Mouse (Mus musculus) inflammation-experienced regulatory T-cells, adult 6 months (primary cell): ENCODE measurements around the gene Cyp2c66. TPM values are rescaled to one million over a fixed set of nuclear protein-coding genes. Genes with fewer than 3 reads are reported as not detected.
"Not testable (repeated sequence)": the region's sequence is repeated elsewhere in the genome, so short reads cannot be mapped to it uniquely, and the experiment has no call there.

Experiments used
- ATAC-seq: one replicate; pipeline ENCODE4 v1.8.0; 2017
- polyA plus RNA-seq, 3 experiments: library from polyadenylated mRNA; unstranded; fragments of 100-300 nt; shearing (Covaris generic); gene quantifications; one replicate each; pipeline ENCODE4 v1.2.1; 2017

The Cyp2c66 gene
- not detected for polyA plus RNA-seq

DNA sequence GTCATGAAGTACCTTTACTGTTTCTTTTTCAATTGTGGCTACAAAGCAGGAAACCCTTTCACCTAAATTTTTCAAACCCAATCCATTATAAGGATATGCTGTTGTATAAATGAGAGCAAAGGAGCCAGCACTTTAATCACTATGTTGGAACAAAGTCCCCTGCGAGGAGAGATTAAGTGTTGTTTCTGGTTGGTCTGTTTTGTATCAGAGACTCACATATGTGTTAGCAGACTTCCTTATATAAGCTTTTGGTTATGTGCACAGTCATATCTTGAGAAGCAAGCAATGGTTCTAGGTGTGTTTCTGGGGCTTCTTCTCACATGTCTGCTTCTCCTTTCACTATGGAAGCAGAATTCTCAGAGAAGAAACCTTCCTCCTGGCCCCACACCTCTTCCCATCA lies at the start of gene Cyp2c66:
Gene Cyp2c66 (plus strand): TSS at position 255 of the 400 bp plus-strand sequence.
- no peak for ATAC-seq

GRCm38 (mm10) chr19:39098779-39099178 lies 14.9 kb upstream of the Cyp2c66 start:
- not testable (repeated sequence) for ATAC-seq

DNA sequence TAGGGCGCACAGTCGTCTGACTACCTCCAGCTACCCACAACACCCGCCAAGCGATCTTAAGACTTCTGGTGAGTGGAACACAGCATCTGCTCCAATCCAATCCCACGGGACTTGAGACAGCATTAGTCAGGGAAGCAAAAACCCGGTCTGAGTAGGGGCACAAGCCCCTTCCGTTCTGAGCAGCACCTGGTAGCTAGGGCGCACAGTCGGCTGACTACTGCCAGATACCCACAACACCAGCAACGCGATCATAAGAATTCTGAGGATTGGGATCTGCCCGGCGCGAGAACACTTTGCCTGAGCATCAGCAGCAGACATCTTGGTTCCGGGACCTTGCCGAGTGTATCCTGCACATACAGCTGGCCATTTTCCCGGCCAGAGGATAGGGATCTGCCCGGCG lies 43.1 kb downstream of the Cyp2c66 start:
- ATAC-seq = not testable (repeated sequence)

Other genes with a start within 250 kb of the Cyp2c66 start
- gene Hells, start 183.0 kb upstream of the Cyp2c66 start, polyA plus RNA-seq = 10 to 100 TPM; 15.6 to 92.7 (median 18.5) TPM
- gene Cyp2c55, start 106.9 kb upstream of the Cyp2c66 start, polyA plus RNA-seq = not detected
- gene Cyp2c65, start 52.9 kb upstream of the Cyp2c66 start, polyA plus RNA-seq = not detected
- not detected for gene Cyp2c29, start 155.5 kb downstream of the Cyp2c66 start, polyA plus RNA-seq